Mouse (Mus musculus) monocyte, adult 5-6 weeks (primary cell): ENCODE results near the gene Eif1. TPM values are rescaled to one million over a fixed set of nuclear protein-coding genes. Genes with fewer than 3 reads are reported as not detected.
"Not testable (repeated sequence)": the region's sequence is repeated elsewhere in the genome, so short reads cannot be mapped to it uniquely, and the experiment has no call there.

Source experiments
- ATAC-seq: fragments of 153-309, 156-312 bp; replicated peaks from 2 replicates; pipeline ENCODE4 v1.8.0; 2017; ENCODE audit warnings: mild to moderate bottlenecking; ENCODE audit not compliant: low TSS enrichment, insufficient number of reproducible peaks, severe bottlenecking, poor library complexity, low FRiP score
- total RNA-seq: library from RNA; stranded (forward); fragments of 200-1000, 200-491, 200-594 nt; gene quantifications from 3 replicates; pipeline ENCODE4 v1.2.3, GENCODE M21; 2017

The Eif1 gene
- total RNA-seq, 1 experiment from 2014 or later = 492 TPM

DNA sequence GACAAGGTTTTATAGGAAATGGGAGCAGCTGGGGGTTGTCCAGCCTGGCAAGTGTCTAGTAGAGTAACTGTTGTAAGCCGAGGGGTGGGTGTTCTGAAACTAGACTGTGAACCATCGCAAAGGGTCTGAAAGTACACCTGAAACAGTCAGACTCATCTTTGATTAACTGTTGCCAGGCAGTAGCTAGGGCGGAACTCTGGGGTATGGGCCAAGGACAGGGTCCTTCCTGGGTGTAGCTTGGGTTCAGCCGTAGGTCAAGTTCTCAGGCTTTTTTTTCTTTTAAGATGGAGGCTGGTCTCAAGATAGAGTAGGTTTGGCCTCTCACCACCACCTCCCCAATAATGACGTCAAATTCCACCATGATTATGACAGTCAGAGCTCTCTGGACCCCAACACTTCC lies 11.8 kb upstream of the Eif1 start:
- no peak for ATAC-seq

GRCm38 (mm10) chr11:100308672-100309071 lies 11.0 kb upstream of the Eif1 start:
- ATAC-seq = not testable (repeated sequence)

DNA sequence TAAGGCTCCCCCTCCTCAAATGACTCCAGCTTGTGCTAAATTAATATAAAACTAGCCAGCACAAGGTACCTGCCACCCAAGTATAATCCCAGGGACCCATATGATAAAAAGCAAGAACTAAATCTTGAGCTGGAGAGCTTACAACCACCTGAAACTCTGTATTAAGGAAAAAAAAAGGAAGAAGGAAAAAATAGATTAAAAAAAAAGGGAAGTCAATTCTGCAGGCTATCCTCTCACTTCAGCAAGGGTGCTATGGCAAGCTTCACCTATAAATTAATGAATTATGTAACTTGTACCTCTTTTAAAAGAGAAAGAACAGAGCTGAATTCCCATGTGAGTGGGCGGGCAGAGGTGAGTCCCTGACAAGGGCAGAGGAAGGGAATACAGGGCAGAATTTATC lies 8.0 kb upstream of the Eif1 start:
- ATAC-seq = no peak

GRCm38 (mm10) chr11:100312096-100312679 lies 7.5 kb upstream of the Eif1 start:
- ATAC-seq = no peak

DNA sequence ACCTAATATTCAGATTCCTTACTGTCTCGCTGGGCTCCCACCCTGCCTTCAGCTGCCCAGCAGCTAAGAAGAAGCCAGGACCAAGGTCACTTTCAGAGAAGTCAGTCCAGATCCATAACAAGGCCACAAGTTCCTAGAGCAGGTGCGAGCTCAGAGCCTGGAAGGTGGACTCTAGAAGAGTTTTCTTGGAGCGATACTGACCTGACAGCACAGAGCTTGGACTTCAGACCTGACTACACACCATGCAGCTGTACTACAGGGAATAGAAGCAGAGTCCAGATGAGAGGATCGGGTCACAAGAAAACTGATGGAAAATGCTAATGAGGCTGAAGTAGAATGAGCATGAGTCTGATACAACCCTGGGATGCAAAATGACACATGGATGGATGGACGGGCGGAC lies 6.3 kb upstream of the Eif1 start:
- no peak for ATAC-seq

GRCm38 (mm10) chr11:100315439-100315838 lies 4.2 kb upstream of the Eif1 start:
- no peak for ATAC-seq

DNA sequence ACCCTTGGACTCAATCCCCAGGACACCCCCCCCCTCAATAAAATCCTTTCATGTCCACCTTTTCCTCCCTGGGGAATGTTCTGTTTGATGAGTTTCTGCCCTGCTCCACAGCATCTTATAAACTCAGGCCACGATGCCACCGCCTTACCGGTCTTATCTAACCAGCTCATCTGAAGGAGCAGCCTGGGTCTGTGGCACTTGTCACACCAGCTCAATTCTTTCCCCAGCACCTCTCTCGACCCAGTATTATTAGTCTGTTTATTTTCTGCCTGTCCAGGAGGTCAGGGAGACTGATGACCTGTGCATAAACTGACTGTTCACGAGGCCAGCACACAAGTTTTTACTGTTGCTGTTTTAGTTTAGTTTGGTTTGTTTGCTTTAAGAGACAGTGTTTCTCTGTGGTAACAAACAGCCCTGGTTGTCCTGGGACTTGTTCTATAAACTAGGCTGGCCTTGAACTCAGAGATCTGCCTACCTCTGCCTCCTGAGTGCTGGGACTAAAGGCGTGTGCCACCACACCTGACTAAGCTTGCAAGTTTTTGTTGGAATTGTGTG lies 1.8 kb upstream of the Eif1 start:
- ATAC-seq = no peak

DNA sequence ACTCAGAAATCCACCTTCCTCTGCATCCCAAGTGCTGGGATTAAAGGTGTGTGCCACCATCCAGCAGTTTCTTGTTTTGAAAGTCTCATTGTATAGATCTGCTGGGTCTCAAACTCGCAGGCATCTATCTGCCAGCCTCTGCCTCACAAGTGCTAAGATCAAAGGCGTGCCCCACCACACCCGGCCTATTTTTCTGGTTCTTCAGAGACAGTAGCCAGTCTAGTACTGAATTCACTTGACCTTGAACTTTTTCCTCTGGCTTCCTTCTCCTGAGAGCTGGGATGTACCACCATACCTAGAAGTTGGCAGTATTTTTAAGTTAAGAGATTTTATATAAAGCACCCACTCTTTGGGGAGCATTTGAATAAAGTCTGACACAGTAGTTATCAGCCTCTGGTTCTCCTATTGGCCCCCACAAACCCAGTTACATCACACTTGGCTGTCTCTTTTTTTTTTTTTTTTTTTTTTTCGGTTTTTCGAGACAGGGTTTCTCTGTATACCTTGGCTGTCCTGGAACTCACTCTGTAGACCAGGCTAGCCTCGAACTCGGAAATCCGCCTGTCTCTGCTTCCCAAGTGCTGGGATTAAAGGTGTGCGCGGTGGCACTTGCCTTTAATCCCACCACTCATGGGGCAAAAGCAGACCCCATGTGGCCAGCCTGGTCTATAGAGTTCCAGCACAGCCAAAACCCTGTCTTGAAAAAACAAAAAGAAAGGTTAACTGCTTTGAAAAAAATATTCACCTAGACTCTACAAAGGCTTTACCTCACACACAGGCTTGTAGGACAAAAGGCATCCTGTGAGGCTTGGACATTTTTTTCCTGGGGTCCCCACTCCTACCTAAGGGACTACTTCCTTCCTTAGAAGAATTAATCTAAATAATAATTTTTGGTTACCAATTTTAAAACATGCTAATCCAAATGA lies 895 bp upstream of the Eif1 start:
- no peak for ATAC-seq

- ATAC-seq = peak; percentile 84
Observed at GRCm38 (mm10) chr11:100320172-100320630, 516 bp downstream of the Eif1 start.

DNA sequence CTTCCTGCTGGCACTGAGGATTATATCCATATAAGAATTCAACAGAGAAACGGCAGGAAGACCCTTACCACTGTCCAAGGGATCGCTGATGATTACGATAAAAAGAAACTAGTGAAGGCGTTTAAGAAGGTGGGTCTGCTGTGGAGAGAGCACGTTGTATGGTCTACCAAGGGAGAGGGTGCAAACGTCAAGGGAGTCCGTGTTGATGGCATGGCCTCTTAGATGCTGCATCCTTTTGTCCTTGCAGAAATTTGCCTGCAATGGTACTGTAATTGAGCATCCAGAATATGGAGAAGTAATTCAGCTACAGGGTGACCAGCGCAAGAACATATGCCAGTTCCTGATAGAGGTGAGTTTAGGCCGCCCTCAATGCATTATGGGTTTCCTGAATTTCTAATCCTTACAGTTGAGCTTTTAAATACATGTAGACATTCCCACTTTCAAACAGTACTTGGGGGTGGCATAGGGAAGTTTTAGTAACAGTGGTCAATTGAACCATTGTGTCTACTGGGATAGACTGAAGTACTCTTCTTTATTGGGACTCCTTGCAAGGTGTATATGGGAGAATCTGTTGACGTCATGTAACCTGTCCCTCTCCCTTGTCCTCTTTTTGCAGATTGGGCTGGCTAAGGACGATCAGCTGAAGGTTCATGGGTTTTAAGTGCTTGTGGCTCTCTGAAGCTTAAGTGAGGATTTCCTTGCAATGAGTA lies 1.2 kb downstream of the Eif1 start:
- not testable (repeated sequence) for ATAC-seq

DNA sequence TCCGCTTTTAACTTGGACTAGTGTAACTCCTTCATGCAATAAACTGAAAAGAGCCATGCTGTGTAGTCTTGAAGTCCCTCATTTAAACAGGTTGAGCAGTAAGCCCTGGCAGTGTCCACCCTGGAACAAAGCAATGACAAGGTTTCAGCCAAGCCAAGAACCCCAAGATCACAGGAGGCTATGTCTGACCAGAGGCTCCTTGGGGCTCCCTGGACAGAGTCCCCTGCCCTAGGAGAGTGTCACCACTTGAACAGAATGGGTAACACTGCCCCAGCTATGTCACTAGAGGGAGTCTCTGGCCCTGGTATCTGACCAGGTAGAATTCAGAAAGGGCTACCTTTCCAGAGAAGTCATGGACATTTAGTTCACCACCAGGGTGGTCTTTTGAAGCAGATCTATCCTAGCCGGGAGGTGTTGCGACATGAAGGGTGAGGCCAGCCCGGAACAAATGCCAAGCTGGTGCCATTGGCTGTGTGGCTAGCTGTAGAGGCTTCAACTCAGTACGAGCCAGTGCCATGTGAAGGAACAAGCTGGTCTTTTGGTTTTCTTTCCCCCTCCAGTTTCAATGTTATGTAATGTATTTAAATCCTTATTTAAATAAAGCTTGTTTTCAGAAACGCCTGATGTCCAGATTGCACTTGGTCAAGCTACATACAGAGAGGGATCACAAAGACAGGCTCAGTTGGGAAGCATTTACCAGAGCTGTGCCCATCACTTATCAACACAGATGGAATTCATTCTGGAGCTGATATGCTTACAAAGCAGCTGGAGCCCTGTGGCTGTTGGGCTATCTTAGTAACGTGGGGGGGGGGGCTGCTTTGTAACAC lies 2.0 kb downstream of the Eif1 start:
- not testable (repeated sequence) for ATAC-seq

DNA sequence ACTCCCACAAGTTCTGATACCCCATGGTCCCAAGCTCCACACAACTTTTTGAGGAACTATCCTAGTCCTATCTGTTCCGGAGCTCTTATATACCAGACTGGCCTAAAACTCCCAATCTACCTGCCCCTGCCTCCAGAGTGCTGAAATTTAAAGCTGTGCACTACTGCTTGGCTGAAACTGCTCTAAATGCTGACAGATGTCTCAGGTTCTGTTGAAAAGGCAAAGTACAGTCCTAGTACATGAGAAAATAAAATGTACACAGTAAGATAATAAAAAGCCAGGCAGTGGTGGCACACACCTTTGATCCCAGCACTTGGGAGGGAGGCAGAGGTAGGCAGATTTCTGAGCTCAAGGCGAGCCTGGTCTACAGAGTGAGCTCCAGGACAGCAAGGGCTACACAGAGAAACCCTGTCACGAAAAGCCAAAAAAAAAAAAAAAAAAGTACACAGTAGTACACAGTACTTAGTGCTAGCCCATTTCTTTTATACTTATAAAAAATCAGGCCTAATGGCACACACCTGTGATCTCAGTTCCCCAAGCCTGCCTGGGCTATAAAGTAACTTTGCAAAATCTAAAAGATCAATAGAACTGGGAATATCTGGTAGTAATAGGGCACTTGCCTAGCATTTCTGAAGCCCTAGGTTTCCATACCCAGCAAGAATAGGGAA lies 3.0 kb downstream of the Eif1 start:
- ATAC-seq = no peak

DNA sequence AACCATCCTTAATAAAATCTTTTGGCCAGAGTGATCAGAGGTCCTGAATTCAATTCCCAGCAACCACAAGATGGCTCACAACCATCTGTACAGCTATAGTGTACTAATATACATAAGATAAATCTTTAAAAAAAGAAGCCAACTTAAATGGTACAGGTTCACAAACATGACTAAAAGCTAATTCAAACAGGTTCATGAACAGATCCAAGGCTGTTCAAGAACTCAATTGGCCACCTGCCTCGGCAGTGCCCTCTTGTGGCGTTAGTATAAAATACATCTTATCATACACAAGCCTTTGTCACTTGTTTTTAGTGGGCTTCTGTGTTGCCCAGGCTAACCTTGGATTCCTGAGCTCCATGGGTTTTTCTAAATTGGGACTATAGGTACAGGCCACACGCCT lies 3.9 kb downstream of the Eif1 start:
- no peak for ATAC-seq

GRCm38 (mm10) chr11:100325062-100325629 lies 5.5 kb downstream of the Eif1 start:
- ATAC-seq = no peak

- ATAC-seq = no peak
Observed at GRCm38 (mm10) chr11:100327316-100327715, 7.6 kb downstream of the Eif1 start.

DNA sequence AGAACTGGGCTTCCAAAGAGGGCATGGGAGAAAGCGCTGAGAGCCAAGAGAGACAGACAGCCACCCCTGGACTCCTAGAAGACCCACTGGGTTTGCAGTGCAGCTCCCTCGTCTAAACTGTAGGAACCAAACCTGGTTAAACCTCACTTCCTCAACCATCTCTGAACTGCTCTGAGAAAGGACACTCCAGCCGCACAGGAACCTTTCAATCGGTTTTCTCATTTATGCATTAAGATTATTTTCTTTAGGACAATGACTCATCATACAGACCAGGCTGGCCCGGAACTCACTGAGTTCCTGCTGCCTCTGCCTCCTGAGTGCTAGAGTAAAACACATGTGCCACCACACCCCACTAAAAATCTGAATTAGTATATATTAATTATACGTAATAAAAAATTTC lies 8.1 kb downstream of the Eif1 start:
- no peak for ATAC-seq

- ATAC-seq = no peak
Observed at GRCm38 (mm10) chr11:100330235-100330634, 10.6 kb downstream of the Eif1 start.
